Mouse (Mus musculus) bone marrow macrophage, adult 2 months (primary cell): ENCODE data around the gene Prrg3.

Experiments
- CTCF ChIP-seq: IDR thresholded peaks from 2 replicates; pipeline ENCODE4 v1.5.1; 2012; ENCODE audit warnings: low read depth, mild to moderate bottlenecking, low read length, moderate library complexity
- POLR2A ChIP-seq: IDR thresholded peaks from 2 replicates; pipeline ENCODE4 v1.6.1; 2012; ENCODE audit warnings: mild to moderate bottlenecking, low read depth, low read length, borderline replicate concordance

DNA sequence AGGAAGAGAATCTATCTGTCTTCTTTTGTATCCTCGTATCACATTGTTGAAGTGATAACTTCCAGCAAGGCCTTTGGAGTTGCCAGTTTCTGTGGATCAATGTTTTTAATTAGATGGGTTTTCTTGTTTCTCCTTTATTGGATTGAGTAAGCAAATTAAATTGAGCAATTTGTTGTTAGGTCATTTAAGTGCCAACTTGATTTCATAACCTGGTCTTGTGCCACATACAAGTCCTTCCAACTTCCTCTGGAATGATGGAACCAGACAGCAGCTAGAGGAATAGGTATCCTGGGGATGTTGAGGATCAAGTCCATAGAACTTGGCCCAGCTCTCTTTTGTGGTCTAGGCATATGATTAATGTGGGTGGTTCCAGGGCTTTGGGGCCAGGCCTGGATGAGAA, 59.8 kb downstream of the Prrg3 start:
- TF ChIP-seq CTCF (no peak), POLR2A (no peak)
